Mouse (Mus musculus): ENCODE measurements around the gene Tnfrsf4. TPM values are rescaled to one million over a fixed set of nuclear protein-coding genes. Genes with fewer than 3 reads are reported as not detected.

Tnfrsf4 gene
- polyA plus RNA-seq, 1 experiment from 2014 or later = 0.77 TPM

- no peaks in the 10 kb centered on the region for H3K36me3 ChIP-seq (ENCODE audit: control insufficient read depth, insufficient read depth, low read length)
- no peak overlapping the region for H3K27ac ChIP-seq (ENCODE audit: low read depth, low read length)
- no peaks in the 10 kb centered on the region for H3K4me1 ChIP-seq (ENCODE audit: control insufficient read depth, insufficient read depth, low read length)
- no peak overlapping the region for H3K4me2 ChIP-seq (replicated peaks; ENCODE audit: low read depth, low read length)
- WGBS = 93% methylated on average over 6 of the region's 6 CpGs
- ATAC-seq (ENCODE audit: low FRiP score, low TSS enrichment) = no peak
- H3K27me3 ChIP-seq (ENCODE audit: control insufficient read depth, insufficient read depth, low read length) = no peaks in the 10 kb centered on the region
- H3K9me3 ChIP-seq (ENCODE audit: control insufficient read depth, low read length) = no peaks in the 10 kb centered on the region
- no peak overlapping the region for H3K4me3 ChIP-seq (ENCODE audit: low read length)
- no peak overlapping the region for H3K9ac ChIP-seq (ENCODE audit: low read depth, low read length)
Observed at GRCm38 (mm10) chr4:156054606-156055005, 41.0 kb downstream of the Tnfrsf4 start.

- no peak overlapping the region for H3K4me2 ChIP-seq (replicated peaks; ENCODE audit: low read depth, low read length)
- H3K27ac ChIP-seq (ENCODE audit: low read depth, low read length) = no peak overlapping the region
Observed at GRCm38 (mm10) chr4:156055173-156055572, 41.5 kb downstream of the Tnfrsf4 start.

GRCm38 (mm10) chr4:156057702-156058101 lies 44.1 kb downstream of the Tnfrsf4 start:
- Histone ChIP-seq H3K4me3 (ENCODE audit: low read length) (peak overlapping the region; percentile 40), H3K4me1 (ENCODE audit: control insufficient read depth, insufficient read depth, low read length) (no peaks in the 10 kb centered on the region), H3K9me3 (ENCODE audit: control insufficient read depth, low read length) (no peaks in the 10 kb centered on the region), H3K36me3 (ENCODE audit: control insufficient read depth, insufficient read depth, low read length) (no peaks in the 10 kb centered on the region), H3K9ac (ENCODE audit: low read depth, low read length) (peak overlapping the region; percentile 62; the same call in 1 of the 2 replicates), H3K4me2 (replicated peaks; ENCODE audit: low read depth, low read length) (peak overlapping the region; percentile 44), H3K27me3 (ENCODE audit: control insufficient read depth, insufficient read depth, low read length) (no peaks in the 10 kb centered on the region), H3K27ac (ENCODE audit: low read depth, low read length) (0 out of 2 replicates have a peak overlapping the region, but pooled peaks have one; percentile 19)
- WGBS = 58% methylated on average over 10 of the region's 10 CpGs
- no peak for ATAC-seq (ENCODE audit: low FRiP score, low TSS enrichment)

More at GRCm38 (mm10) chr4:156055173-156055572, 41.5 kb downstream of the Tnfrsf4 start:
- H3K36me3 ChIP-seq (ENCODE audit: control insufficient read depth, insufficient read depth, low read length) = no peaks in the 10 kb centered on the region
- no peak overlapping the region for H3K4me3 ChIP-seq (ENCODE audit: low read length)
- no peak overlapping the region for H3K9ac ChIP-seq (ENCODE audit: low read depth, low read length)
- no peak for ATAC-seq (ENCODE audit: low FRiP score, low TSS enrichment)
- 84% methylated on average over 5 of the region's 5 CpGs for WGBS
- H3K27me3 ChIP-seq (ENCODE audit: control insufficient read depth, insufficient read depth, low read length) = no peaks in the 10 kb centered on the region
- H3K9me3 ChIP-seq (ENCODE audit: control insufficient read depth, low read length) = no peaks in the 10 kb centered on the region
- no peaks in the 10 kb centered on the region for H3K4me1 ChIP-seq (ENCODE audit: control insufficient read depth, insufficient read depth, low read length)

DNA sequence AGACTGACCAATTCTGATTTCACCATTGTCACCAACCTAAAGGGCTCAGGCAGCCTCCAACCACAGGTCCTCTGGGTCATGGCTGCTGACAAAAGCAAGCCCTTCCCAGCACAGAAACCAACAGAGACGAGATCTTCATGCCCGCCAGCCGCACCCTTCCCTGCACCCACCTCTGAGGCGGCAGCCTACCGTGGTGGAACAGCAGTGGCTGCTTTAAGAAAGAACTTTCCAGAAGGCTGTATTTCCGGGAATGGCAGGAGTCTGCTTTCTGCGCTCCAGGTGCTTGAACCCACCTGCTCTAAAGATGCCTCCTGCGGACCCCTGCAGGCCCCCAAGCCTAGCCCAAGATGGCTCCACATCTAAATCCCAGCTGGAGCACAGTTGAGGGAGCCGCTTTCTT lies 45.2 kb downstream of the Tnfrsf4 start:
- no peaks in the 10 kb centered on the region for H3K4me1 ChIP-seq (ENCODE audit: control insufficient read depth, insufficient read depth, low read length)
- peak overlapping the region; percentile 62 for H3K9ac ChIP-seq (ENCODE audit: low read depth, low read length)
- WGBS = 63% methylated on average over 9 of the region's 9 CpGs

GRCm38 (mm10) chr4:156059261-156059660 lies 45.6 kb downstream of the Tnfrsf4 start, which contains the start of gene Ttll10:
Gene Ttll10, minus strand, starts transcription at chr4:156059414.
- ATAC-seq (ENCODE audit: low FRiP score, low TSS enrichment) = peak; percentile 50
- H3K27me3 ChIP-seq (ENCODE audit: control insufficient read depth, insufficient read depth, low read length) = no peaks in the 10 kb centered on the region
- WGBS = 26% methylated on average over 5 of the region's 5 CpGs
- peak within 1 kb of the TSS; percentile 44 for H3K4me2 ChIP-seq (replicated peaks; ENCODE audit: low read depth, low read length)
- H3K4me1 ChIP-seq (ENCODE audit: control insufficient read depth, insufficient read depth, low read length) = no peaks in the 10 kb centered on the region
- H3K36me3 ChIP-seq (ENCODE audit: control insufficient read depth, insufficient read depth, low read length) = no peaks in the 10 kb centered on the region
- H3K27ac ChIP-seq (ENCODE audit: low read depth, low read length) = peak within 1 kb of the TSS; percentile 93
- H3K4me3 ChIP-seq (ENCODE audit: low read length) = peak within 1 kb of the TSS; percentile 40
- peak within 1 kb of the TSS; percentile 62 for H3K9ac ChIP-seq (ENCODE audit: low read depth, low read length)
- no peaks in the 10 kb centered on the region for H3K9me3 ChIP-seq (ENCODE audit: control insufficient read depth, low read length)

More for the DNA sequence above, 45.2 kb downstream of the Tnfrsf4 start:
- no peaks in the 10 kb centered on the region for H3K27me3 ChIP-seq (ENCODE audit: control insufficient read depth, insufficient read depth, low read length)
- ATAC-seq (ENCODE audit: low FRiP score, low TSS enrichment) = no peak
- H3K27ac ChIP-seq (ENCODE audit: low read depth, low read length) = peak overlapping the region; percentile 93
- no peaks in the 10 kb centered on the region for H3K36me3 ChIP-seq (ENCODE audit: control insufficient read depth, insufficient read depth, low read length)
- peak overlapping the region; percentile 40 for H3K4me3 ChIP-seq (ENCODE audit: low read length)
- no peaks in the 10 kb centered on the region for H3K9me3 ChIP-seq (ENCODE audit: control insufficient read depth, low read length)
- peak overlapping the region; percentile 44 for H3K4me2 ChIP-seq (replicated peaks; ENCODE audit: low read depth, low read length)

DNA sequence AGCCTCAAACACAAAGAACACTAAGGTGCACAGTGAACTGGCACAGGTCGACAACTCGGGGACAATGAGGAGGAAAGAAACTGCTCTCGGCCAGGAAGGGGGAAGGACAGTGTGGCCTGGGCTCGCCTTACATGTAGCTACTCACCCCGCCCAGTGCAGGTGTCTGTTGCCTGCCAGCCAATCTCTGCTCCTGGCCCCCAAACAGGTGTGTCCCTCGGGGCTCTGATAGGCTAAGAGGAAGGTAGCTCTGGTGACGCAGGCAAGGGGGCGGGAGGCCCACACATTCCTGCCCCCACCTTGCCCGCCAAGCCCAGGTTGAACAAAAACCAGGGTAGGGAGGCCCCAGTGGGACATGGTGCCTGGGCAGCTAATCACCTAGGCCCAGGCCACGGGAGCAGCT lies 46.1 kb downstream of the Tnfrsf4 start:
- 20% methylated on average over 10 of the region's 10 CpGs for WGBS
- peak overlapping the region; percentile 40 for H3K4me3 ChIP-seq (ENCODE audit: low read length)
- H3K9me3 ChIP-seq (ENCODE audit: control insufficient read depth, low read length) = no peaks in the 10 kb centered on the region
- H3K4me2 ChIP-seq (replicated peaks; ENCODE audit: low read depth, low read length) = peak overlapping the region; percentile 44
- H3K36me3 ChIP-seq (ENCODE audit: control insufficient read depth, insufficient read depth, low read length) = no peaks in the 10 kb centered on the region
- peak; percentile 96 for ATAC-seq (ENCODE audit: low FRiP score, low TSS enrichment)
- peak overlapping the region; percentile 93 for H3K27ac ChIP-seq (ENCODE audit: low read depth, low read length)
- H3K27me3 ChIP-seq (ENCODE audit: control insufficient read depth, insufficient read depth, low read length) = no peaks in the 10 kb centered on the region
- peak overlapping the region; percentile 62 for H3K9ac ChIP-seq (ENCODE audit: low read depth, low read length)
- no peaks in the 10 kb centered on the region for H3K4me1 ChIP-seq (ENCODE audit: control insufficient read depth, insufficient read depth, low read length)

DNA sequence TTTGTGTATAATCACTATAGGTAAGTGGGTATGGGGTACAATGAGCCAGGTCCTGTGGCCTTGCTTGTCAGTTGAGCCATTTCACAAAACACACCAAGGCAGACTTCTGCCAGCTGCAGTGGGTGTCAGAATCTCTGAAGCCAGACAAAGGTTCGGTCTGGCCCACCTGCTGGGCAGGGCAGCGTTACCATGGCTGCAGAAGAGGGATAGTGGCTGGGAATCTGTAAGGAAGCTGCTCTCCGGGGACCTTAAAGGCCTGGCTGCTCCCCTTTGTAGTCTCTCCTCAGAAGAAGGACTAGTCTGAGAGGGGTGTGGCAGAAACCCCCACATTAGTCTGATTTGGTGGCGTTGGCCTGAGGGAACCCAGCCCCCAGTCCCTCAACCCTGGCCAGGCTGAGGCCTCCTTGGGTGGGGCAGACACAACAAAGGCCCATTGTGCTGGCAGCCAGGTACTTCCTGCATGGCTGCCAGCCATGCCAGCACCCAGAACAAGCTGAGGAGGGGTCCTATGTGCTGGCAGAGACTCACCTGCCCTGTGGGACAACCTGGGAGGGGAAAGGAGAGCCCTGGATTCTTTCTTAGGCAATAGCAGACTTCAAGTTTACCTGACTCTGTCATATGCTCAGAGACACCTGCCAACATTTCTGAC lies 50.3 kb downstream of the Tnfrsf4 start:
- H3K36me3 ChIP-seq (ENCODE audit: control insufficient read depth, insufficient read depth, low read length) = no peaks in the 10 kb centered on the region
- no peaks in the 10 kb centered on the region for H3K27me3 ChIP-seq (ENCODE audit: control insufficient read depth, insufficient read depth, low read length)
- H3K9me3 ChIP-seq (ENCODE audit: control insufficient read depth, low read length) = no peaks in the 10 kb centered on the region
- no peak overlapping the region for H3K4me2 ChIP-seq (replicated peaks; ENCODE audit: low read depth, low read length)
- WGBS = 19% methylated on average over 4 of the region's 4 CpGs
- H3K4me3 ChIP-seq (ENCODE audit: low read length) = no peak overlapping the region
- H3K27ac ChIP-seq (ENCODE audit: low read depth, low read length) = peak overlapping the region; percentile 67
- H3K9ac ChIP-seq (ENCODE audit: low read depth, low read length) = no peak overlapping the region
- no peak for ATAC-seq (ENCODE audit: low FRiP score, low TSS enrichment)
- 0 out of 2 replicates have a peak, but pooled peaks cover 6% of the 10 kb centered on the region for H3K4me1 ChIP-seq (ENCODE audit: control insufficient read depth, insufficient read depth, low read length)

- no peaks in the 10 kb centered on the region for H3K36me3 ChIP-seq (ENCODE audit: control insufficient read depth, insufficient read depth, low read length)
- ATAC-seq (ENCODE audit: low FRiP score, low TSS enrichment) = no peak
- no peaks in the 10 kb centered on the region for H3K9me3 ChIP-seq (ENCODE audit: control insufficient read depth, low read length)
- peak overlapping the region; percentile 67 for H3K27ac ChIP-seq (ENCODE audit: low read depth, low read length)
- 0 out of 2 replicates have a peak, but pooled peaks cover 6% of the 10 kb centered on the region for H3K4me1 ChIP-seq (ENCODE audit: control insufficient read depth, insufficient read depth, low read length)
- no peak overlapping the region for H3K4me2 ChIP-seq (replicated peaks; ENCODE audit: low read depth, low read length)
- WGBS = 79% methylated on average over 9 of the region's 9 CpGs
- no peaks in the 10 kb centered on the region for H3K27me3 ChIP-seq (ENCODE audit: control insufficient read depth, insufficient read depth, low read length)
- no peak overlapping the region for H3K4me3 ChIP-seq (ENCODE audit: low read length)
- H3K9ac ChIP-seq (ENCODE audit: low read depth, low read length) = no peak overlapping the region
Observed at GRCm38 (mm10) chr4:156064510-156064897, 50.9 kb downstream of the Tnfrsf4 start.

DNA sequence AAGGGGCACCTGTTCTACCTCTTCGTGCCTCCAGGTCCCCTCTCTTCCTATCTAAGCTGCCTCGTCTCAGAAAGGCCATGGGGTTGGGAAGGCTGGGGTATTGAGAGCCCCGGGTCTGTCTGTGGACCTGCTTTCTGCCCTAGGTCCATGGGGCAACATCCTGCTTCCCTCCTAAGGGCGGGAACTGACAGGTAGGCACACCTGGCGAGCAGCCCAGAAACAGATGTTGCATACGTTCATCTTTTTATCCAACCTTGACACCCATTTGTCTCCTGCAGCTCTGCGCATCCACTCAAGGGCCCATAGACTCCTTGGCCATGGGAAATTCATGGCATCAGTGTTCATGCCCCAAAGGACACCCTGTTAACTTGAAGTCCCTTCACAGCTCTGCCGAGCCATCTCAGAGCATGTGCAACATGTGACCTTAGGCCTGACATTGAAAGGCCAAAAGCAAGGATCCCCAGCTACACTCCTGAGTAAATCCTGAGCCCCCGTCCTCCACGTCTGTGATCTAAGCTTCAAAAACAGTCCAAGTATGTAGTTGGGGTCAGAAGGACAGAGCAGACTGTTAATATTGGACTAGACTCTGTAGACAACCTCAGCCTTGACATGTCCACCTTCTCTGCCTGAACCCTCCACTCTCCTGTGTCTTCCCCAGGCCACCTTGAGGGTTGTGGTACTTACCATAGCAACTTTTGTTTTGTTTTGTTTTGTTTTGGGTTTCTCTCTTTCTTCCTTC lies 51.7 kb downstream of the Tnfrsf4 start:
- H3K36me3 ChIP-seq (ENCODE audit: control insufficient read depth, insufficient read depth, low read length) = no peaks in the 10 kb centered on the region
- no peak overlapping the region for H3K4me3 ChIP-seq (ENCODE audit: low read length)
- no peak overlapping the region for H3K27ac ChIP-seq (ENCODE audit: low read depth, low read length)
- H3K9me3 ChIP-seq (ENCODE audit: control insufficient read depth, low read length) = no peaks in the 10 kb centered on the region
- ATAC-seq (ENCODE audit: low FRiP score, low TSS enrichment) = no peak
- WGBS = 83% methylated on average over 10 of the region's 10 CpGs
- 0 out of 2 replicates have a peak, but pooled peaks cover 6% of the 10 kb centered on the region for H3K4me1 ChIP-seq (ENCODE audit: control insufficient read depth, insufficient read depth, low read length)
- no peak overlapping the region for H3K4me2 ChIP-seq (replicated peaks; ENCODE audit: low read depth, low read length)
- H3K9ac ChIP-seq (ENCODE audit: low read depth, low read length) = no peak overlapping the region
- H3K27me3 ChIP-seq (ENCODE audit: control insufficient read depth, insufficient read depth, low read length) = no peaks in the 10 kb centered on the region
